Mouse (Mus musculus): ENCODE results near the gene Dstn. TPM values are rescaled to one million over a fixed set of nuclear protein-coding genes. Genes with fewer than 3 reads are reported as not detected.

The Dstn gene
- polyA plus RNA-seq, 1 experiment from 2014 or later, result 272 TPM

DNA sequence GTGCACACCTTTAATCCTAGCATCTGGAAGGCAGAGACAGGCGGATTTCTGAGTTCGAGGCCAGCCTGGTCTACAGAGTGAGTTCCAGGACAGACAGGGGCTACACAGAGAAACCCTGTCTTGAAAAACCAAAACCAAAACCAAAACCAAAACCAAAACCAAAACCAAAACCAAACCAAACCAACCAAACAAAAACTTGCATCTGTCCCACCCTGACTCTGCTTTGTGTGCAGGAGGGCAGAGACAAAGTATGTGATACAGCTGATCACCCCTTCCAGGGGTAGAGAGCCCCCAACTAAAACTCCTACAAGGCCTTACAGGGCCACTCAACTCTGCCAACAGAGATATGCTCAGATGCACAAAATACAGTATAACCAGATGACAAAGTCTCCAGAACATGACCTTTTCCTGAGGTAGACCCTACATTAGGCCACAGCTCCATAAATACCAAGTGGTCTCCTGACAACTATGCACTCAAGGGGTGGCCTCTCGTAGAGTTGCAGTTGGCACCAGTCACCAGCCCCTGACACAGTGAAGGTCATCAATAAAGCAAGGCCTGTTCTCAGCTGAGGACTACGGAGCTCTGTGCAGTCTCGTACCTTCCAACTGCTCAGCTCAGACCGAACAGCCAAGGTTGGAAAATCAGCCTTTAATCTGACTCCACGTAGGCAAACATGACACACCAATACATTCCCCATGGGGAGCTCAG, 77.0 kb downstream of the Dstn start:
- POLR2A ChIA-PET, result interaction anchor here (0.6 to 2.0 kb wide), 2 partner anchors 12 to 78 kb away, joined by 4 to 6 read pairs; no protein-coding TSS in a partner anchor
- ATAC-seq, result no peak
- in situ Hi-C loops (cut with MboI; ENCODE audit: low pct_unique_long_range_greater_than_20kb), result no loop called here

More for the DNA sequence above, 77.0 kb downstream of the Dstn start:
- TF ChIP-seq CTCF (IDR thresholded peaks at IDR 0.05), result no peak
- no peaks in the 10 kb centered on the region for H3K27me3 ChIP-seq
- no peak for DNase-seq (ENCODE audit: low read depth, low spot score)
- CTCF ChIA-PET, result interaction anchor here (0.7 to 1.0 kb wide), 2 partner anchors 10 to 11 kb away, joined by 3 read pairs; no protein-coding TSS in a partner anchor

Other genes starting within 250 kb of the Dstn start
- gene Bfsp1, start 52.1 kb upstream of the Dstn start, polyA plus RNA-seq (2021), result 0.04 TPM
- gene Rrbp1, start 95.9 kb downstream of the Dstn start, polyA plus RNA-seq (2021), result 230 TPM
- gene Banf2, start 117.7 kb downstream of the Dstn start, polyA plus RNA-seq (2021), result not detected